Mouse (Mus musculus) testis, adult 2 months (tissue): Measurements from ENCODE around the gene Serpina1b. TPM values are rescaled to one million over a fixed set of nuclear protein-coding genes. Genes with fewer than 3 reads are reported as not detected.
"Not testable (repeated sequence)": the region's sequence is repeated elsewhere in the genome, so short reads cannot be mapped to it uniquely, and the experiment has no call there.

ENCODE experiments used
- H3K27ac ChIP-seq: fragments of 200-500 bp; 2 replicates; pipeline ENCODE4 v1.5.1; 2012; ENCODE audit warnings: low read depth, low read length; ENCODE audit not compliant: control insufficient read depth, insufficient read depth
- H3K27me3 ChIP-seq: fragments of 200-500 bp; 2 replicates; pipeline ENCODE4 v1.6.1; 2012; ENCODE audit warnings: mild to moderate bottlenecking, low read length, moderate library complexity; ENCODE audit not compliant: control insufficient read depth, insufficient read depth
- H3K36me3 ChIP-seq: fragments of 200-500 bp; 2 replicates; pipeline ENCODE4 v1.6.1; 2012; ENCODE audit warnings: mild to moderate bottlenecking, low read length; ENCODE audit not compliant: control insufficient read depth, insufficient read depth
- H3K4me1 ChIP-seq: fragments of 200-500 bp; 2 replicates; pipeline ENCODE4 v1.6.1; 2012; ENCODE audit warnings: low read length; ENCODE audit not compliant: control insufficient read depth, insufficient read depth
- H3K4me3 ChIP-seq: fragments of 200-500 bp; 2 replicates; pipeline ENCODE4 v1.5.1; 2012; ENCODE audit warnings: low read depth, mild to moderate bottlenecking, low read length, moderate library complexity, mixed read lengths; ENCODE audit not compliant: control insufficient read depth
- CTCF ChIP-seq: fragments of 200-500 bp; IDR thresholded peaks from 2 replicates; pipeline ENCODE4 v1.5.1; 2012; ENCODE audit warnings: low read depth, mild to moderate bottlenecking, inconsistent platforms, low read length, moderate library complexity; ENCODE audit not compliant: control insufficient read depth, insufficient read depth, insufficient replicate concordance
- POLR2A ChIP-seq: fragments of 200-500 bp; IDR thresholded peaks from 2 replicates; pipeline ENCODE4 v1.6.1; 2012; ENCODE audit warnings: low read depth, mild to moderate bottlenecking, inconsistent platforms, low read length, moderate library complexity; ENCODE audit not compliant: control insufficient read depth
- polyA plus RNA-seq: library from polyadenylated mRNA; depleted of rRNA; stranded (reverse); fragments of >200 nt; gene quantifications from 2 replicates; pipeline ENCODE4 v1.2.3, GENCODE M21; 2012

Gene Serpina1b
- polyA plus RNA-seq, 1 experiment = 0.51 TPM

GRCm38 (mm10) chr12:103763083-103763482 is 67.1 kb downstream of the Serpina1b start:
- H3K27ac ChIP-seq, H3K36me3 ChIP-seq, H3K27me3 ChIP-seq, H3K4me3 ChIP-seq, H3K4me1 ChIP-seq: not testable (repeated sequence)

GRCm38 (mm10) chr12:103760316-103760715 is 69.9 kb downstream of the Serpina1b start:
- H3K27ac ChIP-seq, H3K36me3 ChIP-seq, H3K4me1 ChIP-seq, H3K4me3 ChIP-seq, H3K27me3 ChIP-seq: not testable (repeated sequence)

- not testable (repeated sequence) for H3K36me3 ChIP-seq, H3K4me1 ChIP-seq, H3K27me3 ChIP-seq, H3K4me3 ChIP-seq, H3K27ac ChIP-seq
These were observed 84.2 kb downstream of the Serpina1b start for GRCm38 (mm10) chr12:103745957-103746356.

GRCm38 (mm10) chr12:103737791-103738580 is 92.2 kb downstream of the Serpina1b start:
- not testable (repeated sequence) for H3K27ac ChIP-seq, H3K4me1 ChIP-seq, H3K36me3 ChIP-seq, H3K27me3 ChIP-seq, H3K4me3 ChIP-seq

GRCm38 (mm10) chr12:103735566-103735965 is 94.6 kb downstream of the Serpina1b start:
- H3K4me1 ChIP-seq, H3K36me3 ChIP-seq, H3K27me3 ChIP-seq, H3K27ac ChIP-seq, H3K4me3 ChIP-seq: not testable (repeated sequence)

- H3K4me3 ChIP-seq, H3K27ac ChIP-seq, H3K36me3 ChIP-seq, H3K27me3 ChIP-seq, H3K4me1 ChIP-seq: not testable (repeated sequence)
These were observed 95.1 kb downstream of the Serpina1b start for GRCm38 (mm10) chr12:103735101-103735500.

- Histone ChIP-seq H3K27ac (no peak overlapping the region), H3K4me3 (no peak overlapping the region), H3K36me3 (no peaks in the 10 kb centered on the region), H3K4me1 (no peaks in the 10 kb centered on the region), H3K27me3 (no peaks in the 10 kb centered on the region)
- TF ChIP-seq CTCF (peak; percentile 32; the same call in 1 of the 2 replicates), POLR2A (no peak)
These were observed 118.6 kb downstream of the Serpina1b start for GRCm38 (mm10) chr12:103711537-103711936.

- Histone ChIP-seq H3K4me1 (no peaks in the 10 kb centered on the region), H3K27ac (no peak overlapping the region), H3K27me3 (no peaks in the 10 kb centered on the region), H3K36me3 (no peaks in the 10 kb centered on the region), H3K4me3 (no peak overlapping the region)
- TF ChIP-seq CTCF = no peak
- no peak for TF ChIP-seq POLR2A
These were observed 119.8 kb downstream of the Serpina1b start for GRCm38 (mm10) chr12:103710405-103710804.
